Mouse (Mus musculus) midbrain, embryonic 13.5 days (tissue): ENCODE results near the gene Prcd. TPM values are rescaled to one million over a fixed set of nuclear protein-coding genes. Genes with fewer than 3 reads are reported as not detected.

Experiments used
- ATAC-seq: fragments of 200-750 bp; cut with Nextera tagmentation; 2 replicates; pipeline ENCODE4 v1.8.0; 2017; ENCODE audit warnings: mild to moderate bottlenecking, moderate TSS enrichment, moderate library complexity
- H3K27ac ChIP-seq: fragments of 300-500 bp; sonication (generic); 2 replicates; pipeline ENCODE4 v1.5.1; 2015; ENCODE audit warnings: inconsistent platforms, mild to moderate bottlenecking, moderate library complexity
- H3K27me3 ChIP-seq: fragments of 300-500 bp; sonication (generic); 2 replicates; pipeline ENCODE4 v1.6.1; 2015; ENCODE audit warnings: mild to moderate bottlenecking, inconsistent platforms
- H3K36me3 ChIP-seq: fragments of 300-500 bp; sonication (generic); 2 replicates; pipeline ENCODE4 v1.6.1; 2015; ENCODE audit warnings: mild to moderate bottlenecking, inconsistent platforms
- H3K4me1 ChIP-seq: fragments of 300-500 bp; sonication (generic); replicated peaks from 2 replicates; pipeline ENCODE4 v1.6.1; 2015; ENCODE audit warnings: inconsistent platforms
- H3K4me2 ChIP-seq: fragments of 300-500 bp; sonication (generic); replicated peaks from 2 replicates; pipeline ENCODE4 v1.6.1; 2015; ENCODE audit warnings: moderate library complexity, mild to moderate bottlenecking, inconsistent platforms
- H3K4me3 ChIP-seq: fragments of 300-500 bp; sonication (generic); replicated peaks from 2 replicates; pipeline ENCODE4 v1.5.1; 2015; ENCODE audit warnings: mild to moderate bottlenecking, inconsistent platforms
- H3K9ac ChIP-seq: fragments of 300-500 bp; sonication (generic); replicated peaks from 2 replicates; pipeline ENCODE4 v1.6.1; 2015; ENCODE audit warnings: mild to moderate bottlenecking, inconsistent platforms
- H3K9me3 ChIP-seq: fragments of 300-500 bp; sonication (generic); 2 replicates; pipeline ENCODE4 v1.6.1; 2016; ENCODE audit warnings: mild to moderate bottlenecking, inconsistent platforms
- WGBS: fragments of 180-500 bp; shearing (Covaris S2); methylation state at CpG from one replicate; pipeline ENCODE4 v1.1.7; 2015; 5-methylcytosine and 5-hydroxymethylcytosine counted together
- polyA plus RNA-seq: library from polyadenylated mRNA; unstranded; fragments of >200 nt; fragmentation: Nextera tagmentation; extraction: Ambion mirVana; gene quantifications from 2 replicates; pipeline ENCODE4 v1.2.1, GENCODE M21; 2015

Gene Prcd
- polyA plus RNA-seq, 1 experiment from 2014 or later, result 1.2 TPM

DNA sequence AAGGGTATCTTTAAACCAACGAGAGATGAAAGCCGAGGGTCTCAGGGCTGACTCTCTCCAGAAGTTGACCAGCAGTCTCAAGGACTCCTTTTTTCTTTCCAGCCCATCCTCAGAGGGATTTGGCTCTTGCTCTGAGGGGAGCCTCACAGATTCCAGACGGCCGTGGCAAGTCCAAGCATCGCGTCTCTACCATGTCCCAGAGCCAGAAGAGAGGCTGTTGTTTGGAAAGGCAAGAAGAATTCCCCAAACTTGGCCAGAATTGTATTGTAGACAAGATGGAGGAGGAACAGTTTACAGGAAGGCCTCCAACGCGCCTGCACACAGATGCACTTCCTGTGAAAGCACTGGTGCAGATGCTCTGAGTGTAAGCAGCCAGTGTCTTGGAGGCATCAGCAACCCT is 14.6 kb downstream of the Prcd start:
- 88% methylated on average over 8 of the region's 8 CpGs for WGBS

DNA sequence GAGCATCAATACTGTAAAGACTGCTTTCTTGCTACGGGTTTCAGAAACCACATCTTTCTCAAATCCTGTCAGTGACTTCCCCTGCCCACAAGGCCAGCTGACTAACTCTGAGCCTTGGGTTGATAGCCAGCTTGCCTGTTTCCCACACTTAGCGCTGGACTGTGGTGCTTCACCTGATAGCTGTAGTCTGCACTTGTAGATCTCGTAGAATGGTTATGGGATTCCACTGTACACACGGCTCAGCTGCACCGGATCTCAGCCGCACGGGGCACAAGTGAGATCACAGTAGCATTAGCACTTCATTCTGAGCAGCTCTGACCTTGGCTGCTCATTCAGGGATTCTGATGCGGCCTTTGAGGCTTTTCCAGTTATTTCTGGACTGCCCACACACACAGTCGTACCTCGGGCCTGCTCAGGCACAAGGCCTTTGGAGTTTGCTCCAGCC is 15.1 kb downstream of the Prcd start:
- Histone ChIP-seq H3K4me1 (peaks cover 53% of the 10 kb centered on the region), H3K4me2 (no peak overlapping the region), H3K27ac (no peak overlapping the region), H3K9me3 (no peaks in the 10 kb centered on the region), H3K4me3 (no peak overlapping the region), H3K9ac (0 out of 2 replicates have a peak overlapping the region, but pooled peaks have one; percentile 16), H3K36me3 (peaks cover 6% of the 10 kb centered on the region), H3K27me3 (no peaks in the 10 kb centered on the region)
- 78% methylated on average over 10 of the region's 10 CpGs for WGBS
- no peak for ATAC-seq

More for the DNA sequence above, 14.6 kb downstream of the Prcd start:
- H3K27me3 ChIP-seq, result no peaks in the 10 kb centered on the region
- H3K4me1 ChIP-seq, result peaks cover 53% of the 10 kb centered on the region
- no peaks in the 10 kb centered on the region for H3K9me3 ChIP-seq
- no peak for ATAC-seq
- H3K4me3 ChIP-seq, result no peak overlapping the region
- no peak overlapping the region for H3K4me2 ChIP-seq
- H3K9ac ChIP-seq, result no peak overlapping the region
- H3K36me3 ChIP-seq, result peaks cover under 1% of the 10 kb centered on the region; the same call in 1 of the 2 replicates
- no peak overlapping the region for H3K27ac ChIP-seq

DNA sequence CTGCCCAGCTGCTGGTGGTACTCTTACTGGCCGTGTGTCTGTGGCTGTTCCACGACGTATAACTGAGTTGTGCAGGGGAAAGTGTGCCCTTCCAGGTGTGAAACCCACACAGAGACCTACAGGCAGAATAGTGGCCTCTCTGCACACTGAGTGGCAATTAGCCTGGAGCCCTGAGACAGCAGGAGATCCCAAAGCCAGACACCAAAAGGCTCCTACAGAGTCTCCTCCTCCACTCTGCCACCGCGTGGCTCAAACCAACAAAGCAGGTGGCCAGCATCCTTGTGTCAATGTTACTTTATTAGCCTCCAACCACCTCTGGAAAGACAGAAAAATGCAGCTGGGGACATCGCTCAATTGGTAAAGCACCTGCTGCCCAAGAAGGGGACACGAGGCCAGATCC is 15.5 kb downstream of the Prcd start:
- no peak for ATAC-seq
- Histone ChIP-seq H3K36me3 (peaks cover 10% of the 10 kb centered on the region), H3K9me3 (no peaks in the 10 kb centered on the region), H3K9ac (peak overlapping the region; percentile 16; the same call in 1 of the 2 replicates), H3K4me1 (peaks cover 53% of the 10 kb centered on the region), H3K27ac (0 out of 2 replicates have a peak overlapping the region, but pooled peaks have one; percentile 12), H3K27me3 (no peaks in the 10 kb centered on the region), H3K4me2 (no peak overlapping the region), H3K4me3 (no peak overlapping the region)
- 41% methylated on average over 7 of the region's 7 CpGs for WGBS

DNA sequence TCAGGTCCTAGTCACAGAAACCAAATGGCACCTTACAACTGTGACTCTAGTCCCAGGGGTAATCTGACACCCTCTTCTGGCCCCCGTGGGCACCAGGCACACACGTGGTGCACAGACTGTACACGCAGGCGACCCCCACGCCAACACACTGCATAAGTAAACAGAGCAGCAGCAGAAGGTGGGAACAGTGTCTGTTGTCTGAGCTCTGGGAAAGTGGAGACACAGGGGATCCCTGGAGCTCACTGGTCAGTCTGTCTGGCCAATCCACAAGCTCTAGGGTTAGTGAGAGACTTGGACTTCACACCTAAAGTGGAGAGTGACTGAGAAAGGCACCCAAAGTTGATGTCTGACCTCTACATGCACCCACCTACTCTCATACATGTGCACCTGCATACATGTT is 16.0 kb downstream of the Prcd start:
- peaks cover 48% of the 10 kb centered on the region for H3K4me1 ChIP-seq
- H3K4me2 ChIP-seq, result no peak overlapping the region
- peak overlapping the region; percentile 16; the same call in 1 of the 2 replicates for H3K9ac ChIP-seq
- H3K36me3 ChIP-seq, result peaks cover 15% of the 10 kb centered on the region
- H3K27ac ChIP-seq, result 0 out of 2 replicates have a peak overlapping the region, but pooled peaks have one; percentile 12
- no peak for ATAC-seq
- no peaks in the 10 kb centered on the region for H3K27me3 ChIP-seq
- WGBS, result 48% methylated on average over 5 of the region's 5 CpGs
- H3K9me3 ChIP-seq, result no peaks in the 10 kb centered on the region
- H3K4me3 ChIP-seq, result no peak overlapping the region

DNA sequence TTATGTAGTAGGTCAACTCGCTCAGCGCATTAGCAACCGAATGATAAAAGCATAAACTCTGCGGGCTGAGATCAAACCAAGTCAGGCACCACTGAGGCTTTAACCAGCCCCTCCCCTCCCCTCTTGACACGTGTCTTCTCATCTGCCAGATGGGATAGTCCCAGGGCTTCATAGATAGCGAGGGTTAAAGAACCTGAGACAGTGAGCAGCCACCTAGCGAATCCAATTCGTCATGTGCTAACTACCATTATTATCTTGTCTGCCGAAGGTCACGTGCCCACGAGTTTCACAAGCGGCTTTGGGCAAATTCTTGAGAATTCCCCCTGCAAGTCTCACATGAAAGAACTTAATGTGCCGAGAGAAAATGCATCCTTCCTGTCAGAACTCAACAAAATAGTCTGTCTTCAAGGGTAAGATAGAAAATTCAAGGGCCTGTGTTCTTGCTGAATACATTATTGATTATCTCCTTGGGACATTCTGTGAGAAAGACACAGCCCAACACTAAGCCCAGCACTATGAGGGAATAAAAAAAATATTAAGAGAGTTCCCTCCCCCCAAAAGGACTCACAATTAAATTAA is 16.5 kb downstream of the Prcd start:
- H3K4me1 ChIP-seq, result peaks cover 44% of the 10 kb centered on the region
- H3K9me3 ChIP-seq, result no peaks in the 10 kb centered on the region
- WGBS, result 63% methylated on average over 13 of the region's 13 CpGs
- ATAC-seq, result no peak
- no peaks in the 10 kb centered on the region for H3K27me3 ChIP-seq
- no peak overlapping the region for H3K9ac ChIP-seq
- peaks cover 20% of the 10 kb centered on the region for H3K36me3 ChIP-seq
- no peak overlapping the region for H3K4me3 ChIP-seq
- no peak overlapping the region for H3K4me2 ChIP-seq
- H3K27ac ChIP-seq, result no peak overlapping the region

DNA sequence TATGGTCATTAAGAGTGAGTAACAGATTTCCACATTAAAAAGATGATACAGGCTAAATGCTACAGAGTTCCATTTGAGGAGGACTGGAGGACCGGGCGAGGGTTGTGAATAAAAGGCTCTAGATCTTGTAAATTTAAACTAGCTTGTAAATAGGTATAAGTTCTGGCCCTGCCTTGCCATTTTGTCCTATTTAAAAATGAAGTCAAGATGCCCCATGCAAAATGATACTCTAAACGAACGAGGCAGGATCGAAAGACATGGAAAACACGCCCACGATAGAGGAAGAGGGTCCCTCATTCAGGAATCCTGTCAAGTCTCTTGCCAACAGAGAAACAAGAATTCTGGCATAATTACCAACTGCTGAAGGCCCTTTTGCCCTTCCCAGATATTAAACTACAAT is 17.1 kb downstream of the Prcd start:
- ATAC-seq, result no peak
- H3K9me3 ChIP-seq, result no peaks in the 10 kb centered on the region
- peaks cover 26% of the 10 kb centered on the region for H3K36me3 ChIP-seq
- H3K27ac ChIP-seq, result no peak overlapping the region
- peak overlapping the region; percentile 82; the same call in 1 of the 2 replicates for H3K4me3 ChIP-seq
- no peak overlapping the region for H3K9ac ChIP-seq
- no peaks in the 10 kb centered on the region for H3K27me3 ChIP-seq
- 91% methylated on average over 7 of the region's 7 CpGs for WGBS
- peak overlapping the region; percentile 47; the same call in 1 of the 2 replicates for H3K4me2 ChIP-seq
- H3K4me1 ChIP-seq, result peaks cover 44% of the 10 kb centered on the region

DNA sequence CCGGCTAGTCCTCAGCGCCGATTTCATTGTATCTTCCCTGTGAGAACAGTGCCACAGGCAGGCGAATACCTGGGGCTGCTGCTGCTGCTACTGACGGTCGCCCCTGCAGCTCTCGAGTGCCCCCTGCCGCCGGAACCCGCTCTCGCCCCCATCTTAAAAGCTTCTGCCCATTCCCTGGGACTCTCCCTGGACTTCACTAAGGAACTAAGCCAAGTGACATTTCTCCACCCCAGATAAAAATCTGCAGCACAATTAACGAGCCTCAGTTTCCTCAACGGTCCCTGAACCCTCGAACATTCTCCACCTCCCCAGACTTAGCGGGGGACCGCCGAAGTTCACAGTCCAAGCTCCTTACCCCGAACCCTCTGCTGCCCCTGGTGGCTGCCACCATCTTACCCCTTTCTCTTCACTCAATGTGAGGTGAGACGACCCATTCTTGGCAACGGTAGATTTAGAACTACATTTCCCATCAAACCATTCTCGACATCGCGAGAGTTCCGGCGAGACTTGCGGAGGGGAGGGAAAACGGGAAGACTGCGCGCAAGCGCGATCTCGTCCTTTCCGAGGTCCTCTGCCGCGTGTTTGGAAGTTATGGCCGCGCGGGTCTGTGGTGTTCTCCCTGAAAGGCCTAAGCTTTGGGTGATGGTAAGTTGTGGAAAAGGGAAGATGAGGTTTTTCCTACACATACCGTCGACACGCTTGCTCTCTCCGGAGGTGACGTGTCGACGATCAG is 17.9 kb downstream of the Prcd start:
- H3K27me3 ChIP-seq, result no peaks in the 10 kb centered on the region
- peak overlapping the region; percentile 81 for H3K9ac ChIP-seq
- peak; percentile 91 for ATAC-seq
- peaks cover 34% of the 10 kb centered on the region for H3K36me3 ChIP-seq
- peaks cover 44% of the 10 kb centered on the region for H3K4me1 ChIP-seq
- peak overlapping the region; percentile 91 for H3K4me2 ChIP-seq
- WGBS, result 1% methylated on average over 45 of the region's 45 CpGs
- H3K9me3 ChIP-seq, result no peaks in the 10 kb centered on the region
- H3K27ac ChIP-seq, result peak overlapping the region; percentile 37; the same call in 1 of the 2 replicates
- peak overlapping the region; percentile 82 for H3K4me3 ChIP-seq

DNA sequence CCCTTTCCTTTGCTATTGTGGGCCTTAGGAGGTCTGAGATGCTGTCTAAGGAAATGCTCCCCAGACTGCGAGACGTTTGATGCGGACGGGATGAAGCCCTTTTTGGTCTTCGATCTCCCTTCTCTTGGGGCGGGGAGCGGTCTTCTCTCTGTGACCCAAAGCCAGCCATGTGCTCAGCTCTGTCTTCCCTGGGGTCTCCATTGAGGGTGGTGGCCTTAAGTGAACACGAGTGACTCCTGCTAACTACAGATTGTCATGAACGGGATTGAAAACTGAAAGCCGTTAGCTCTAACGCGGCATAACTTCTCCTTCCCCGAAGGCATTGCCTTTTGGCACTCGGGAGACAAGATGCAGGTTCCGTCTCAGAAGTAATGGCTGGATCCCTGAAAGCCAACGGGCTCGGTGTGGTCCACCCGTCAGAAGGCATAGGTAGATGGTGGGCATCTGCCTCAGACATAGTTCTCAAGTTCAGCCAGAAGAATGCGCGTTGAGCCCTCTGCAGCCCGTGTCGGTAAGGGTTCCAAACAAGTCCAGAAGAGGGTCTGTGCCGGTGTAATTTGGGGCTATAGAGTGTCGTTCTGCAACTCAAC is 18.6 kb downstream of the Prcd start:
- peaks cover 41% of the 10 kb centered on the region for H3K36me3 ChIP-seq
- no peaks in the 10 kb centered on the region for H3K9me3 ChIP-seq
- H3K27me3 ChIP-seq, result no peaks in the 10 kb centered on the region
- H3K27ac ChIP-seq, result peak overlapping the region; percentile 37; the same call in 1 of the 2 replicates
- no peak; the same call in none of the 2 replicates for ATAC-seq
- H3K9ac ChIP-seq, result peak overlapping the region; percentile 81
- peak overlapping the region; percentile 82 for H3K4me3 ChIP-seq
- under 1% methylated on average over 24 of the region's 24 CpGs for WGBS
- H3K4me2 ChIP-seq, result peak overlapping the region; percentile 91
- H3K4me1 ChIP-seq, result peaks cover 44% of the 10 kb centered on the region

DNA sequence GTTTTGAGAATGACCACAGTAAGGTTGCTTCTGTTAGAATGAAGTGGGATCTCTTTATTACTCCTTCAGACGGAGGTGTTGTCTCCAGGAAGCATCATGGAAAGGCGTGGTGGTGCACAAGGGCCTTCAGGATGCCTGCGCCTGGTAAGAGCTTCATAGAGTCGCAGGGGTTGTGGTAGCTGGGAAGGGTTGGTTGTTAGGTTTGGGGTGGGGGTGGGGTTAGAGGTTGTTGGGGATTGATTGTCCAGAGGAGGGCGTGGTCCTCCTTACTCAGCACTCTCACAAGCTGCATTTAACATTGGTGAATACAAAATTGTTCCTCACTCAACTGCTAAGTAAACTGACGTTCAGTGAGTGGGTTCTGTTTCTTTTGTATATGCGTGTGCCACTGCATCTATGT is 19.3 kb downstream of the Prcd start:
- Histone ChIP-seq H3K9me3 (no peaks in the 10 kb centered on the region), H3K27ac (no peak overlapping the region), H3K9ac (peak overlapping the region; percentile 81), H3K4me2 (peak overlapping the region; percentile 91), H3K36me3 (peaks cover 48% of the 10 kb centered on the region), H3K27me3 (no peaks in the 10 kb centered on the region), H3K4me1 (peaks cover 44% of the 10 kb centered on the region), H3K4me3 (peak overlapping the region; percentile 82)
- WGBS, result 24% methylated on average over 7 of the region's 7 CpGs
- ATAC-seq, result no peak

DNA sequence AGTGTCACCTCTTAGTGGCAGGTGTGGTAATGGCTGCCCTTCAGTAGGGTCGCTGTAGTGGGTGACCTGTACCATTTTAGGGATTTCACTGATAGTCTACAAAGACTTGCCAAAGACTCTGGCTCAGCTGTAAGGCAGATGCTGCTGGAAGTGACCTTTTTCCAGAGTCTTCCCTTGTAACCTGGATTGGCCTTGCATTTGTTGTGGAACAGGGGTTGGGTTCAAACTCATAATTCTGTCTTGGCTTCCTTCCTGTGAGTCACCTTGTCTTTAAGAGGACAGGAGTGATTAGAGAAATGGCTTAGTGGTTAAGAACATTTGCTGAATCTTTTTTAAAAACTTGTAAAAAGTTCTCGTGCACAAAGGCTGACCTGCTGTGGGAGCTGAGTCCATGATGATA is 20.1 kb downstream of the Prcd start:
- H3K9me3 ChIP-seq, result no peaks in the 10 kb centered on the region
- 93% methylated on average over 2 of the region's 2 CpGs for WGBS
- peaks cover 44% of the 10 kb centered on the region for H3K4me1 ChIP-seq
- H3K27ac ChIP-seq, result no peak overlapping the region
- H3K4me3 ChIP-seq, result peak overlapping the region; percentile 82
- peak overlapping the region; percentile 91 for H3K4me2 ChIP-seq
- no peak for ATAC-seq
- peak overlapping the region; percentile 81; the same call in 1 of the 2 replicates for H3K9ac ChIP-seq
- H3K36me3 ChIP-seq, result peaks cover 54% of the 10 kb centered on the region
- no peaks in the 10 kb centered on the region for H3K27me3 ChIP-seq

DNA sequence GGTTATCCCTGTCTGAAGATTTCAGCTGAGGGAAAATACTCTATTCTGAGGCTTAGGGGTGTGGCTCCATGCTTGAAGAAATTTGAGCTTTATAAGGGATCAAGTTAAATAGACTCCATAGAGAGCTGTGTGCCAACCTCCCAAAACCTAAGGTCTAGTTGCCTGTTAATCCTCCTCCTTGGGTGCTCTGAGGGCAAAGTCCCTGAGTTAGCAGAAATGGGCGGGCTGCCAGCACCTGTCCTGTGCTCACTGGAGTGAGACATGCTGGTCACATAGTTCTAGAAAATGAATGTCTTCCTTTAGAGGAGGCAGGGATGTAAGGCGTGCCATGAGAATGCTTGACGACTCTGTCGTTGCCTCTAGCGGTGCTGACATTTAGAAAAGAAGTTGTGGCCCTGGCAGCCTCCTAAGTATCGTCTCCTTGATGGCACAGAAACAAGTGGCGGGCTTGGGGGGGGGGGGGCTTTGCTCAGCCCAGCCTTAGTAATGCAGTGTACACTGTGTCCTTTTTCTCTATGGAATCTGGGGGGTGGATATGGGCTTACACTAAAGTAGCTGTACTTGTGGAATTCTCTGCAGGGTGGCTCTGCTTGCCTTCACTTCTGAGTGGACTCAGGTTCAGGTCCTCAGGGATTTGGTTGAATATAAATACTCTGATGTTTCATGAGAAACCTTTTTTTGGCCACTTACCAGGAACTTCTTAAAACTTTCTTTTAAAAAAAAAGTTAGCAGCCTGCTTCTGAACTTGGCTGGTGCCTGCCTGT is 21.5 kb downstream of the Prcd start:
- Histone ChIP-seq H3K4me2 (no peak overlapping the region), H3K36me3 (peaks cover 67% of the 10 kb centered on the region), H3K27ac (no peak overlapping the region), H3K4me1 (peaks cover 32% of the 10 kb centered on the region), H3K27me3 (no peaks in the 10 kb centered on the region), H3K9me3 (no peaks in the 10 kb centered on the region), H3K4me3 (no peak overlapping the region), H3K9ac (no peak overlapping the region)
- WGBS, result 78% methylated on average over 7 of the region's 7 CpGs
- ATAC-seq, result no peak
